Mouse (Mus musculus) heart, embryonic 12.5 days (tissue): Measurements from ENCODE around the gene Pdzd2. TPM values are rescaled to one million over a fixed set of nuclear protein-coding genes. Genes with fewer than 3 reads are reported as not detected.

Experiments
- ATAC-seq: fragments of 200-750 bp; cut with Nextera tagmentation; 2 replicates; pipeline ENCODE4 v1.8.0; 2017; ENCODE audit warnings: moderate TSS enrichment, moderate library complexity; ENCODE audit not compliant: insufficient number of reproducible peaks, low FRiP score
- H3K27ac ChIP-seq: fragments of 300-500 bp; sonication (generic); 2 replicates; pipeline ENCODE4 v1.5.1; 2016; ENCODE audit warnings: mild to moderate bottlenecking, moderate library complexity; ENCODE audit not compliant: poor library complexity, severe bottlenecking
- H3K27me3 ChIP-seq: fragments of 300-500 bp; sonication (generic); replicated peaks from 2 replicates; pipeline ENCODE4 v1.6.1; 2016; ENCODE audit warnings: mild to moderate bottlenecking, moderate library complexity
- H3K36me3 ChIP-seq: fragments of 300-500 bp; sonication (generic); 2 replicates; pipeline ENCODE4 v1.6.1; 2016; ENCODE audit warnings: mild to moderate bottlenecking, moderate library complexity
- H3K4me1 ChIP-seq: fragments of 300-500 bp; sonication (generic); replicated peaks from 2 replicates; pipeline ENCODE4 v1.6.1; 2016; ENCODE audit warnings: mild to moderate bottlenecking
- H3K4me2 ChIP-seq: fragments of 300-500 bp; sonication (generic); 2 replicates; pipeline ENCODE4 v1.6.1; 2016; ENCODE audit warnings: mild to moderate bottlenecking, moderate library complexity
- H3K4me3 ChIP-seq: fragments of 300-500 bp; sonication (generic); 2 replicates; pipeline ENCODE4 v1.5.1; 2016; ENCODE audit warnings: mild to moderate bottlenecking
- H3K9ac ChIP-seq: fragments of 300-500 bp; sonication (generic); 2 replicates; pipeline ENCODE4 v1.6.1; 2016; ENCODE audit warnings: mild to moderate bottlenecking, moderate library complexity
- H3K9me3 ChIP-seq: fragments of 300-500 bp; sonication (generic); replicated peaks from 2 replicates; pipeline ENCODE4 v1.6.1; 2016; ENCODE audit warnings: mild to moderate bottlenecking, moderate library complexity
- WGBS: fragments of 180-500 bp; shearing (Covaris S2); methylation state at CpG from one replicate; pipeline ENCODE4 v1.1.7; 2016; 5-methylcytosine and 5-hydroxymethylcytosine counted together
- polyA plus RNA-seq: library from polyadenylated mRNA; unstranded; fragments of >200 nt; fragmentation: Nextera tagmentation; extraction: Ambion mirVana; gene quantifications from 2 replicates; pipeline ENCODE4 v1.2.1, GENCODE M21; 2016

The Pdzd2 gene
- polyA plus RNA-seq, 1 experiment from 2014 or later = 14.4 TPM

DNA sequence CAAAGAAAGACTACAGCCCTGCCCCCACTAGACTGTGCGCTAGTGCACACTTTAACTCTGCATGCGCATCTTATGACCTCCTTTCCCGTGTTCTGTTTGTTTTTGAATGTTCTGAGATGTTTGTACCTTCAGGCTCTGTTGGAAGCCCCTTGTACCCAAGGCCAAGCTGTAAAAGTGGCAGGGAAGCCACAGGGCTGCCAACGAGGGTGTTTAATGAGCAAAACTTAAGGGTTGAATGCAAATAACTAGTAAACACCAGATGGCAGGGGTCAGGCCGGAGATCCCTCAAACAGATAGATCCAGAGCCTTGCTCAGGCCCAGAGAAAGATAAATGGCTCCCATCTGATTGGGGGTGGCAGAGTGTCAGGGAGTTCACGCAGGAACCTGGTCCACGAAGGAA lies 42.0 kb downstream of the Pdzd2 start:
- 0 out of 2 replicates have a peak, but pooled peaks cover 3% of the 10 kb centered on the region for H3K27me3 ChIP-seq
- no peak overlapping the region for H3K9ac ChIP-seq
- H3K4me1 ChIP-seq = no peaks in the 10 kb centered on the region
- no peaks in the 10 kb centered on the region for H3K36me3 ChIP-seq
- H3K27ac ChIP-seq = no peak overlapping the region
- no peaks in the 10 kb centered on the region for H3K9me3 ChIP-seq
- no peak for ATAC-seq
- no peak overlapping the region for H3K4me3 ChIP-seq
- H3K4me2 ChIP-seq = no peak overlapping the region
- 73% methylated on average over 7 of the region's 7 CpGs for WGBS

DNA sequence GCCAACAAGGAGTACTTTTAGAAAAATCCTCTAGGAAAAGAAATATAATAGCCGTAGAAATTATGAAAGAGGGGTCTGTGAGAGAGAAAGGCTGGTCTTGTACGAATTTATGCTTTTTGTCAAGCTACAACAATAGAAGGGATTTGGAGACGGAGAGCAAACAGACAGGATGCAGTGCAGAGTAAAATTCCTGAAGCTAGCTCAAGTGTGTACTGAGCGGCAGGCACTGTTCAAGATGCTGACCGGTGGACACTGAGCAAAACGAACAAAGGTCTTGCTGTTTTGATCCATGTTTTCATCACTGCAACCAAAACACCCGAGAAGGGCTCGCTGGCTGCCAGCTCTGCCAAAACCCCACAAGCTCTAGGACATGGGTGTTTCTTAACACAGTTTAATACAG lies 42.8 kb downstream of the Pdzd2 start:
- H3K27ac ChIP-seq = no peak overlapping the region
- no peak overlapping the region for H3K4me2 ChIP-seq
- H3K36me3 ChIP-seq = no peaks in the 10 kb centered on the region
- no peaks in the 10 kb centered on the region for H3K4me1 ChIP-seq
- H3K9me3 ChIP-seq = no peaks in the 10 kb centered on the region
- no peak overlapping the region for H3K4me3 ChIP-seq
- ATAC-seq = no peak
- 75% methylated on average over 8 of the region's 8 CpGs for WGBS
- no peaks in the 10 kb centered on the region for H3K27me3 ChIP-seq
- no peak overlapping the region for H3K9ac ChIP-seq

DNA sequence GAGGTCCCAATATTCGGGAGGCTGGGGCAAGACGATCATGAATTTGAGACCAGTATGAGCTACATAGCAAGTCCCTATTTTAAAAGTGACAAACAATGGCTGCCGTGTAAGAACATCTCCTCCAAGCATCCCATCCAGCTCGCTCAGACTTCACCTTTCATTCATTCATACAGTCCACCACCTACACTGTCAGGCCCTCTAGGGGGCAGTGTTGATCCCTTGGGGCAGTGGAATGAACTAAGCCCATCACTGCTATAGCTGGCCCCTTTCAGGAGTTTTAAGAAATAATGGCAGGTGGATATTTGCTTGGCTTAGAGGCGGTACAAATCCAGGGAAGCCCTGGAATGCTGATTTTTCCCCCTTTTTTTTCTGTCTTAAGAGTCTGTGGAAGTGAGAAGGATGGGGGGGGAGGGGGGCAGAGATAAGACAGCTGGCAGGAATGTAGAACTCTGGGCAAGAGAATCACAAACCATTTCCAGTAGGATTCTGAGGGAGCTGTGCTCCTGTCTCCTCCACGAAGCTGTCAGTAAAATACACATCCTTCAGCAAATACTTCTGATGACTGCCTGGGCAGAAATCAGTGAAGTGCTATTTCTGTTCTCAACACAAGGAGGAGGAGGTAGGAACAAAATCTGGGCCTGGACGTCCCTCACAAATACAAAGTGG lies 49.9 kb downstream of the Pdzd2 start:
- no peak for ATAC-seq
- Histone ChIP-seq H3K9me3 (peaks cover 6% of the 10 kb centered on the region; the same call in 1 of the 2 replicates), H3K9ac (no peak overlapping the region), H3K4me3 (no peak overlapping the region), H3K36me3 (no peaks in the 10 kb centered on the region), H3K27ac (no peak overlapping the region), H3K4me2 (no peak overlapping the region), H3K27me3 (no peaks in the 10 kb centered on the region), H3K4me1 (no peaks in the 10 kb centered on the region)
- 74% methylated on average over 7 of the region's 7 CpGs for WGBS

DNA sequence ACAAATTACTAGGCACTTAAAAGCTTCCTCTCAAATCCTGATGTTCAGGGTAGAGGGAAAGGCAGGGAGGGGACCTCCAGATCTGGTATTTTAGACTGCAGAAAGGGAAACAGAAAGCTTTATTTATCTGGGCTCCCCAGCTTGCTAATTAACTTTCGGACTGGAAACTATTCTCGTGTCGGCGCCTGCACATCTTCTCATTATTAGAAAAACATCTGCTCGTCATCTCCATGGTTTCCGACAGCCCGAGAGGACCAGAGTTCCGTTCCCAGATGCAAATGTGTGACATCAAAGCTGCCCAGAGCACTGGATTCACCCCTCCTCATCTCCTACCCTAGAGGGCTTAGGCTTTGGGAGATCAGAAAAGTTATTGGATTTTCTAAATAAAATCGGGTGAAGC lies 57.2 kb downstream of the Pdzd2 start:
- WGBS = 58% methylated on average over 9 of the region's 9 CpGs
- Histone ChIP-seq H3K4me2 (no peak overlapping the region), H3K9ac (no peak overlapping the region), H3K9me3 (peaks cover 11% of the 10 kb centered on the region; the same call in 1 of the 2 replicates), H3K4me3 (no peak overlapping the region), H3K27me3 (no peaks in the 10 kb centered on the region), H3K27ac (no peak overlapping the region), H3K36me3 (no peaks in the 10 kb centered on the region), H3K4me1 (peaks cover 23% of the 10 kb centered on the region)
- no peak for ATAC-seq

DNA sequence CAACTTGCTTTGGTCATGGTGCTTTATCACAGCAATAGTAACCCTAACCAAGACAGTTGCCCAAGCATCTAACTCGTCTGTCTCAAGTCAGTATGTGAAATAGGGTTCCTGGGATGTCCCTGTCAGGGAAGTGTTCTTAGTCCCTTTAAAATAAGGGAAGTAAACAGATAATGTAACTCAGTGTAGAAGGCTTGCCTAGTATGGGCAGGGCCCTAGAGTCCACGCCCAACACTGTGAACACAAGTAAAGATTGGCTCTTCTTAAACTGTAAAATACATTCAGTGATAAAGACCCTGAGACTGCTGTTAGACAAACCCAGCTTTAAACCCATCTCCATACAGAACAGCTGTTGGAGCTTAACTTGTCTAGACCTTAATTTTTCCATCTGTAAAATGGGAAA lies 57.8 kb downstream of the Pdzd2 start:
- Histone ChIP-seq H3K4me2 (no peak overlapping the region), H3K4me1 (peaks cover 23% of the 10 kb centered on the region), H3K9me3 (peaks cover 11% of the 10 kb centered on the region; the same call in 1 of the 2 replicates), H3K9ac (no peak overlapping the region), H3K36me3 (no peaks in the 10 kb centered on the region), H3K27ac (no peak overlapping the region), H3K4me3 (no peak overlapping the region), H3K27me3 (no peaks in the 10 kb centered on the region)
- 86% methylated on average over 2 of the region's 2 CpGs for WGBS
- ATAC-seq = no peak

DNA sequence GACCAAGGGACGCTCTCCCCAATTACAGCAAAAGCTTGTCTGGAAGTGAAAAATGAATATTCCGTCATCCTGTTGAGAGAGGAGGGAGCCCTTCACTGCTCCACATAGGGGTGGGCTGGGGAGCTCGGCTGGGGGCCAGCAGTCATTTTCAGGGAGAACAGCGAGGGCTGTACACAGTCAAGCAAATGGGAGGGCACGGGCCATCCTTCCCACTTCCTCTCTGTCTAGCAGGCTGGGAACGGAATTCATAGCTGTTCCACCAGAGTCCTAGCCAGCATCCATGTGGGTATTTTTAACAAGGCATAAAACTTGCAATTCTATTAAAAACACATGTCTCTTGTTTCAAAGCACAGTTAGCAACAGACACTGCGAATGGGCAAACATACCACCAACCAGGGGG lies 59.0 kb downstream of the Pdzd2 start:
- WGBS = 54% methylated on average over 7 of the region's 7 CpGs
- no peak overlapping the region for H3K4me3 ChIP-seq
- H3K4me1 ChIP-seq = peaks cover 23% of the 10 kb centered on the region
- H3K36me3 ChIP-seq = no peaks in the 10 kb centered on the region
- H3K27ac ChIP-seq = peak overlapping the region; percentile 8; the same call in 1 of the 2 replicates
- no peak overlapping the region for H3K4me2 ChIP-seq
- H3K9me3 ChIP-seq = peaks cover 11% of the 10 kb centered on the region; the same call in 1 of the 2 replicates
- H3K9ac ChIP-seq = no peak overlapping the region
- H3K27me3 ChIP-seq = no peaks in the 10 kb centered on the region
- no peak for ATAC-seq

DNA sequence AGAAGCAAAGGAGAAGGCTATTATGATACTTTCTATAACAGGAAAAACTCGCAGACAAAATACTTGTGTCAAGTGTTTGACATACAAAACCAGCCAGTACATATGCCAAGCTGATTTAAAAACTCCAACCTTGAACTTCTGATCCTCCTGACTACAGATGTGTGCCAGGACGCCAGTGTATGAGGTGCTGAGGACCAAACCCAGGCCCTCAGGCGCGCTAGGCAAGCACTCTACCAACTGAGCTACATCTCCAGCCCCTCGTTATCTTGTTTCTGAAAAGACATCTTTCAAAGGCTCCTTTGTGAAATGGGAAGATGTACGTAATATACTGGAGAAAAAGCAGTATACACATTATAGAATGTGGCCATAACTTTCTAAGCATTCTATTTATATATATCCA lies 59.7 kb downstream of the Pdzd2 start:
- H3K36me3 ChIP-seq = no peaks in the 10 kb centered on the region
- H3K9me3 ChIP-seq = peaks cover 6% of the 10 kb centered on the region; the same call in 1 of the 2 replicates
- no peak overlapping the region for H3K4me3 ChIP-seq
- no peak overlapping the region for H3K4me2 ChIP-seq
- no peak overlapping the region for H3K9ac ChIP-seq
- no peak overlapping the region for H3K27ac ChIP-seq
- no peaks in the 10 kb centered on the region for H3K27me3 ChIP-seq
- no peak for ATAC-seq
- peaks cover 23% of the 10 kb centered on the region for H3K4me1 ChIP-seq
- 83% methylated on average over 6 of the region's 6 CpGs for WGBS

DNA sequence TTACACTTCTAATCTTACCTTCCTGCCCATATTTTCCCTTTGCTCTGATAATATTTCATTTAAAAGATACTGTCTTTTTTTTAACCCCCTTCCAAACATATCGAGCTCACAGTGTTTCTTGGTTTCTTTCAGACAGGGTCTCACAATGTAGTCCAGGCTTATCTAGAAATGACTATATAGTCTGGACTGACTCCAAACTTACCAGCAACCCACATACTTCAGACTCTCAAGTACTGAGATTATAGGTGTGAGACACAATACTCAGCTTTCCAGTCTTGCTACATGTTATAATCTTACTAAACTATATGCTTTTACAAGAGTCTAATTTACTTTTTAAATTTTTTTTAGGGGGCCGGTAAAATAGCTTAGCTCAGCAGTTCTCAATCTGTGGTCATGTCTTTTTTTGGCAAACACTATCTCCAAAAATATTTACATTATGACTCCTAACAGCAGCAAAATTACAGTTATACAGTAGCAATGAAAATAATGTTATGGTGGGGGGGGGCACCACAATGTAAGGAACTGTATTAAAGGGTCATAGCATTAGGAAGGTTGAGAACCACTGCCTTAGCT lies 61.1 kb downstream of the Pdzd2 start:
- no peak overlapping the region for H3K4me3 ChIP-seq
- H3K27ac ChIP-seq = peak overlapping the region; percentile 6; the same call in 1 of the 2 replicates
- no peaks in the 10 kb centered on the region for H3K9me3 ChIP-seq
- no peak overlapping the region for H3K9ac ChIP-seq
- peaks cover 23% of the 10 kb centered on the region for H3K4me1 ChIP-seq
- ATAC-seq = 0 out of 2 replicates have a peak, but pooled peaks have one; percentile 54
- WGBS = 32% methylated on average over 2 of the region's 2 CpGs
- H3K36me3 ChIP-seq = no peaks in the 10 kb centered on the region
- no peaks in the 10 kb centered on the region for H3K27me3 ChIP-seq
- no peak overlapping the region for H3K4me2 ChIP-seq

DNA sequence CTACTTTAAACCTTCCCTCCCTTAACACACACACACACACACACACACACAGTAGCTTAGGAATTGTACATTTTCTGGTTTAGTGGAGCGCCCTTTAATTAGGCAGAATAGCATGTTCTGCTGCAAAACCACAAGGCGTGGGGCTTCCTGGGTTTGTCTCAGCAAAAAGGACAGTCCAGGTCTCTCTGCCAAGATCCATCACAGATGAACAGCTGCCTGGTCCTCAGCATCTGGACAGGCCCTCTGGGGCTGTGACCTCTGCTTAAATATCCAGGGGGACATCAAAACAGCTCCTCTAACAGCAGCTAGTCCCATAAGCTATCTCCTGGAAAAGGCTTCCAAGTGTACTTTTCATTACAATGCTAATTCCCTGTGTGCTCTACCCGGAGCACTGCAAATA lies 64.4 kb downstream of the Pdzd2 start:
- H3K4me3 ChIP-seq = no peak overlapping the region
- no peak for ATAC-seq
- H3K27me3 ChIP-seq = no peaks in the 10 kb centered on the region
- no peak overlapping the region for H3K27ac ChIP-seq
- 86% methylated on average over 3 of the region's 3 CpGs for WGBS
- peaks cover 13% of the 10 kb centered on the region for H3K4me1 ChIP-seq
- no peak overlapping the region for H3K9ac ChIP-seq
- peaks cover 5% of the 10 kb centered on the region; the same call in 1 of the 2 replicates for H3K36me3 ChIP-seq
- H3K4me2 ChIP-seq = no peak overlapping the region
- H3K9me3 ChIP-seq = peaks cover 7% of the 10 kb centered on the region; the same call in 1 of the 2 replicates

DNA sequence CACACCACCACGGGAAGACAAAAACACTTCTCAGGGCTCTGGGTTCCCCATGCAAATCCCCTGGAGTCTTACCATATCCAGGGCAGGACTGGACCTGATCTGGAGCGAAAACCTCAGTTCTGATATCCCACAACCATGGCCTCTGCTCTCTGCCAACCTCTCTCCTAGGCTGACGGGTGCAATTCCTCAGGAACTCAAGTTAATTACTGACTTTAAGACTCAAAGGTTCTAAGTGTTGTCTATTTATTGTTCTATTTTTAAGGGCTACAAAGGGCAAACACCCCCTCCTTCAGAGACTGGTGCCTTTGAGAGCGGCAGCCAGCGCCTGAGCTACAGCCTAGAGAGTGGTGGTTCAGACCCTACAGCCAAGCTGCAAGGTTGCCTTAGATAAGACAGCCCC lies 65.7 kb downstream of the Pdzd2 start:
- H3K27ac ChIP-seq = no peak overlapping the region
- no peak overlapping the region for H3K9ac ChIP-seq
- no peak overlapping the region for H3K4me3 ChIP-seq
- H3K4me2 ChIP-seq = no peak overlapping the region
- H3K4me1 ChIP-seq = peaks cover 12% of the 10 kb centered on the region
- H3K36me3 ChIP-seq = peaks cover 5% of the 10 kb centered on the region; the same call in 1 of the 2 replicates
- no peak for ATAC-seq
- H3K27me3 ChIP-seq = no peaks in the 10 kb centered on the region
- peaks cover 7% of the 10 kb centered on the region; the same call in 1 of the 2 replicates for H3K9me3 ChIP-seq
- 77% methylated on average over 5 of the region's 5 CpGs for WGBS

DNA sequence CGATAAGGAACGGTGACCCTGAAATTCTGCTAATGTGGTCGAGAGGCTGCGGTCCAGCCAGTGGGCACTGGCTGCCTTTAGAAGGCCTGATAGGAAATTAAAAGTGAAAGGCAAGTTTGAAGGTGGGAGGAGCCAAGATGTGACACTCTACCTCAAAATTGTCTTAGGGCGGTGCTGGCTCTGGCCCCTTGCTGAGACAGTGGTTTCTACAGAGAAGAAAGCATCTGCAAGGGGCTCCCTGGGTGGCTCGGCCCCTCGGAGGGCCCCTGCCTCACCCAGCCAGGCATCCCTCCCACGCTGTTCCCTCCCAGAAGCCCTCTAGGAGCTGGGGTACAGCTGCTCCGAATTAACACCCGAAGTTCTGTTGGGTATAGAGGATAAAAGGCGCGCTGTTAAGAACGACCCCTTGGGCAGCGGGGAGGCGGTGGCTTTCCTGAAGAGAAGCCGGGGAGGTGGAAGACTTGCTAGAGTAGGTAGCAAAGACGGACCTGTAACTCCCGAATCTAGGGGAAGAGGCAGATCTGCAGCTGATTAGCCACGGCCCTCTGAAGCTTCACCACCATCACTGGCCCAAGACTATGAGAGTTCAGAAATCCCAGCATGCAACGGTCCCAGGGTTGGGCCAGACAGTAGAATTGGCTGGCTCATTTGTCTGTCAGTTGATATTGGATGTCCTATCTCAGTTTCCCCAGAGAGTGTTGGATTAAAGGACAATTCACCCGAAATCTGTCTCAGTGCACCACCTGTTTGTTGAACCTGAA lies 71.8 kb downstream of the Pdzd2 start:
- 30% methylated on average over 21 of the region's 21 CpGs for whole genome bisulfite sequencing
- 0 out of 2 replicates have a peak overlapping the region, but pooled peaks have one; percentile 14 for H3K4me3 ChIP-seq

More for the DNA sequence above, 71.8 kb downstream of the Pdzd2 start:
- Histone ChIP-seq H3K27ac (no peak overlapping the region), H3K36me3 (peaks cover 10% of the 10 kb centered on the region; the same call in 1 of the 2 replicates), H3K9ac (no peak overlapping the region), H3K27me3 (no peaks in the 10 kb centered on the region), H3K9me3 (peaks cover 11% of the 10 kb centered on the region), H3K4me2 (peak overlapping the region; percentile 44), H3K4me1 (peaks cover 8% of the 10 kb centered on the region)
- ATAC-seq = no peak
